Comparison of ENCODE assay signal across 21 mouse cellular contexts in the genomic region with DNA sequence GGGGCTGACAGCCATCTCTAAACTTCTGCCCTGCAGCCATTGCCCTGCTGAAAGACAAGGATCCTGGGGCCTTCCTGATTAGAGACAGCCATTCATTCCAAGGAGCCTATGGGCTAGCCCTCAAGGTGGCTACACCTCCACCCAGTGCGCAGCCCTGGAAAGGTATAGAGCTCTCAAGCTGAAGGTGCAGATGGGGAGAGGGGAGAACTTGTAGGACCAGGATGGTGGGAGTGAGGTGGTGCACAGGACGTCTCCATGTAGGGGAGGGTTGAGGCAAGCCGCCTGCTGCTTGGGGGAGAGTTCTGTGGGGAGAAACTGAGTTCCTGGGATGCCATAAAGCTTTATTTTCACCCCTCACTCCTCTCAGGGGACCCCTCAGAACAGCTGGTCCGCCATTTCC. TPM values are rescaled to one million over a fixed set of nuclear protein-coding genes. Genes with fewer than 3 reads are reported as not detected.
"Had no signal": no experiment of that assay in that cellular context is flagged by ENCODE, and none has a peak within 500 bp of the region (broad histone marks: within the 10 kb centered on the region; RNA-seq: fewer than 3 reads in every experiment).

No protein-coding gene starts in this region.

- H3K4me2 ChIP-seq: lung, embryonic 15.5 days; midbrain, embryonic 11.5 days; midbrain, embryonic 13.5 days; midbrain, embryonic 15.5 days; neural tube, embryonic 13.5 days; neural tube, embryonic 15.5 days had no signal

- H3K4me3 ChIP-seq: lung, embryonic 15.5 days; megakaryocyte, embryonic 14.5 days; midbrain, embryonic 13.5 days; midbrain, embryonic 15.5 days; neural tube, embryonic 13.5 days; neural tube, embryonic 15.5 days had no signal

- DNase-seq: liver, postnatal 0 days; lung, adult 2 months; lung, postnatal 14 days; lung, postnatal 36 days; retina, postnatal 1 day; right cerebral cortex, adult 18-20 months; right cerebral cortex, postnatal 25 days; right cerebral cortex, postnatal 4 days; spleen, adult 18-20 months; thymus, adult 18-20 months; thymus, postnatal 14 days; thymus, postnatal 36 days had no signal

- H3K27me3 ChIP-seq: lung, embryonic 15.5 days; midbrain, embryonic 15.5 days; neural tube, embryonic 13.5 days; neural tube, embryonic 15.5 days had no signal

- H3K9ac ChIP-seq: liver, postnatal 0 days; lung, embryonic 15.5 days; midbrain, embryonic 13.5 days; midbrain, embryonic 15.5 days; neural tube, embryonic 13.5 days; neural tube, embryonic 15.5 days had no signal

- H3K9me3 ChIP-seq: lung, embryonic 15.5 days; megakaryocyte, embryonic 14.5 days; midbrain, embryonic 13.5 days; midbrain, embryonic 15.5 days; neural tube, embryonic 13.5 days; neural tube, embryonic 15.5 days had no signal

- ATAC-seq: liver, postnatal 0 days; lung, postnatal 0 days; midbrain, embryonic 13.5 days; midbrain, embryonic 15.5 days had no signal

- H3K27ac ChIP-seq: lung, embryonic 15.5 days; macrophage; midbrain, embryonic 13.5 days; midbrain, embryonic 15.5 days; neural tube, embryonic 13.5 days; neural tube, embryonic 15.5 days had no signal

RNA-seq across cellular contexts. Expression of gene Igfbp6, which starts 30.5 kb away (rescaled TPM):
- polyA plus RNA-seq: macrophage had no signal

RNA-seq across cellular contexts. Expression of gene Soat2, which starts 36.7 kb away (rescaled TPM):
- polyA plus RNA-seq: midbrain, embryonic 11.5 days; midbrain, embryonic 13.5 days; midbrain, embryonic 15.5 days had no signal
